Mouse (Mus musculus) embryonic fibroblast, embryonic 13.5 days (primary cell): ENCODE measurements around the gene Wdfy2.

Experiments
- CTCF ChIP-seq: IDR thresholded peaks from 2 replicates; pipeline ENCODE4 v1.5.1; 2011; ENCODE audit warnings: mild to moderate bottlenecking, control low read depth, low read length, moderate library complexity, borderline replicate concordance; ENCODE audit not compliant: insufficient read depth
- POLR2A ChIP-seq: IDR thresholded peaks from 2 replicates; pipeline ENCODE4 v1.6.1; 2011; ENCODE audit warnings: low read depth, mild to moderate bottlenecking, control low read depth, low read length, moderate library complexity

DNA sequence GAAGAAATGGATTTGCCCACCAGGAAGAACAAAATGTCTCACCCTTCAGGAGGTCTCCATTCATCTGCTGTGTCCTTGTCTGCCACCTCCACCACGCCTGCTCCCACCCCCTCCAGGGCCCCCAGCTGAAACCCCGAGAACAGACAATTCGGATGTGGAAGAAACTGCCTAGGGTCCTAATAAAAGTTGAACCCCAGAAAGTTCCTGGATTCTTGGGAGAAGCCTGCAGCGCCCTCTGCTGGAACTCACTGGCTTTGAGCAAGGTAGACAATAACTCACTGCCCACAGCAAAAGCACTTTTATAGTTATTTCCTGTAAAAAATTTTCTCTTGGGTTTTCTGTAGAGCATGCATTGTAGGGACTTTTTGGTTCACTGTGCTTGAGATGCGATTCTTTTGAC, 137.6 kb downstream of the Wdfy2 start:
- TF ChIP-seq CTCF: 0 out of 2 replicates have a peak, but pooled peaks have one; percentile 20
- TF ChIP-seq POLR2A: no peak
